Mouse (Mus musculus) layer of hippocampus, postnatal 25 days (tissue): ENCODE measurements at regions not wholly inside any gene's neighbourhood (a gene's known extent, or its start where the extent isn't known, plus 50 kb on each side); places are given as distances from the start of the nearest gene placed in this dataset.

ENCODE experiments used
- DNase-seq, 2 experiments: peaks; one replicate each; pipeline ENCODE4 v3.0.0; 2022; ENCODE audit warnings: mixed read lengths in 2 of 2, low spot score in 1 of 2; ENCODE audit errors: extremely low spot score in 1 of 2

DNA sequence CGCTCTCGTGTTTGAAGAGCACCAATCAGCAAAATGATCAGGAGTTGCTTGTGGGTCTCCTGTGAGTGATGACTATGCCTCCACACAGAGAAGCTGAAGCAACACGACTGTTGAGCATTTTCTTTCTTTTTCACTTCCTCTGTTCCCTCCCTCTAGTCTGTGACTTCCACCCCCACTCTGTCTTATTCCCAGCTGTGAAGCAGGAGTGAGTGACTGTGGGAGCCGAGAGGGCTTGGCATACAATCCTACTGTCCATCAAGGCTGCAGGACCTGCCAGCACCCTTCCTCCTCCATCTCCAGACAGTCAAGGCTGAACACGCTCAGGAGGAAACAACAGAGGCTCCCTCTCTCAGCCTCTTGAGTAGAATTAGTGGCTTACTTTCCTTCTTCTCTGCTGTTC, 401.3 kb downstream of the Plcl1 start:
- no peak for DNase-seq

- no peak for DNase-seq
These were observed 403.2 kb downstream of the Plcl1 start for GRCm38 (mm10) chr1:55808724-55809519.

GRCm38 (mm10) chr1:55812486-55812885, 406.8 kb downstream of the Plcl1 start:
- DNase-seq: no peak

DNA sequence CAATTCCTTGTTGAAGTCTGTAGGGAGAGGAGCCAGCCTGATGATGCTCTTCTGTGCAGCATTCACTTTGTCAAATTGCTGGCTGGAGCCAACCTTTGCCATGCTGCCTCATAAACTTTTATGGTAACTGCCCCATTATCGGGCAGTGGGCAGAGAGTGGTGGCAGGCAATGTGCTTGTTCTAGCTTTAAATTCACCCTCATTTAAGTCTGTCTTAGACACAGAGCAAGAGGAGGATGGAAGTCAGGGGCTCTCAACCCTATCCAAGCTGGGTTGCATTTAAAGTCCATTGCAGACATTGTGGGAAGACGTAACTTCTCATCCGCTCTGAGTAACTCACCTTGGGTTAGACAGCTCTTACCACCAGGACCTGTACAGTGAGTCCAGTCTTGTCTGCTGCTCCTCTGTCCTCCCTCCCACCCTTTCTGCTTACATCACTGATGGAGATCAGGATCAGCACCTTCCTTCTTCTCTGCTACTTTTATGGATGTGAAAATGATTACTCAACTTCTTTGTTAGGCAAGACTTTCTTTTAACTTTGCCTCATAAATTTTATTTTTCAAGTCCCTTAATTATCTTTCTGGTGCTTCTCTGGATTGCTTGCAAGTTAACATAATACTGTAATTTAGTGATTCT, 415.3 kb downstream of the Plcl1 start:
- DNase-seq: no peak

DNA sequence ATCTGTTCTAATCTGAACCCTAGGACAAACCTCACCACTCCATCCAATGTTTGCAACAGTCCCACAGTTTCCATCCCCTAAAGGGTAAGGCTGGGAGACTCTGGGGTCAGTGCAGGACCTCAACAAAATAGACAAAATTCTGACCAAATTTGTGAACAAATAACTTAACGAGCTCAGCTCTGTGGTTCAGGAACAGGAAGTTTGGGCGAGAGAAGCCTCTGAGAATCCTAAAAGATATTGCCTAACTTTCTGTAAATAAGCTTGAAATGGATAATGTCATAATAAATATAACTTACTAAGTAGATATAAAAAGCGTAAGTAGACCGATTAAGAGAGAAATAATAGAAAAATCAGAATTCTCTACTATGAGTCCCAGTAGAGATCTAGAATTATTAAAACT, 416.9 kb downstream of the Plcl1 start:
- DNase-seq: no peak

- no peak for DNase-seq
These were observed 421.5 kb downstream of the Plcl1 start for GRCm38 (mm10) chr1:55827191-55827590.

DNA sequence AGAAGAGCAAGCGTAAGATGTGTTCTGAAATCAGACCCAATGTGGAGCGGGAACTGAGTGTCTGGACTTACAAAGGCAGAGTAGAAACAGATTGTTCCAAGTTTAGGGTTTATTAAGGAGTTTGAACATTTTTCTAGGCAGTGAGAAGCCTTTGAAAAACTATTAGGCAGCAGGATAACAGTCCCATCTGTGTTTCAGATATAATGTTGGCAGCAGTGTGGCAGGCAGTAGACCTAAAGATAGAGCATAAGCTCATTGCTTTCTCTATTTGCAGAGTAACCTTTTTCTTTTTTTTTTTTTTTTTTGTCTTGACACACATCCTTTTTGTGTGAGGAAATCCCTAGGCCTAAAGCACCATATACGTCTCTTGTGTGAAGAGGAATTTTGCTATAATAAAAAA, 429.6 kb downstream of the Plcl1 start:
- no peak for DNase-seq

DNA sequence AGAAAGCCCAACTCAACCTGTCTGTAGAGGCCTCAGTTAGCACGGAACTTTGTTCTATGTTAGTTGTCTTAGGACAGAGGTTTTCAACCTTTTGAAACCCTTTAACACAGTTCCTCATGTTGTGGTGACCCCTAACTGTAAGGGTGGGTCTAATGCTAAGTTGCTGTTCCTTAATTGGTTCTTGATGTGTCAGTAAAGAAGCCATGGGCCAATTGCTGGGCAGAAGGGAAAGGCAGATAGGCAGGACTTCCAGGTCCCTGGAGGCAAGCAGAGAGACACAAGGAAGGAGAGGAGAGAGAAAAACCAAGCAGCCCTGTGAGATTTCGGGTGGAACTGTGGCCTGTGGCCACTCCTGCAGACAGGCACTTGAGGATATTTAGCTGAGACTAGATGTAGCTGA, 431.0 kb downstream of the Plcl1 start:
- no peak for DNase-seq

DNA sequence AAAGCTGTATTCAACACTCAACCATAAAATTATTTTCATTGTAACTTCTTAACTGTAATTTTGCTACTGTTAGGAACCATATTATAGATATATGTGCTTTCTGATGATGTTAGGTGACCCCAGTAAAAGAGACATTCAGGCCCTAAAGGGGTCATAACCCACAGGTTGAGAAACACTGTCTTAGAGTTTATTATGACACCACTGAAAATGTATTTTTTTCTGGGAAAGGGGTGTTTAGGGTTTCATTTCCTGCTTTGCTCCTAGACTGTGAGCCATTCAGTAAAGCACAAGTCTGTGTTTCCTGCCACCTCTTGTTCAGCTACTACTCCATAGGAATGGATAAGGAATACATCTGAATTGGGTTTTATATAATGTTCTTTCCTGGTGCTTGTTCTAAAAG, 431.6 kb downstream of the Plcl1 start:
- no peak for DNase-seq

GRCm38 (mm10) chr1:55838168-55838567, 432.4 kb downstream of the Plcl1 start:
- peak; percentile 26 to 76 for DNase-seq

- no peak for DNase-seq
These were observed 443.1 kb downstream of the Plcl1 start for GRCm38 (mm10) chr1:55848806-55849205.

- DNase-seq: no peak
These were observed 446.6 kb downstream of the Plcl1 start for GRCm38 (mm10) chr1:55852354-55852753.

GRCm38 (mm10) chr1:55859113-55859512, 453.4 kb downstream of the Plcl1 start:
- no peak for DNase-seq

- DNase-seq: no peak
These were observed 457.4 kb downstream of the Plcl1 start for GRCm38 (mm10) chr1:55863113-55863512.

DNA sequence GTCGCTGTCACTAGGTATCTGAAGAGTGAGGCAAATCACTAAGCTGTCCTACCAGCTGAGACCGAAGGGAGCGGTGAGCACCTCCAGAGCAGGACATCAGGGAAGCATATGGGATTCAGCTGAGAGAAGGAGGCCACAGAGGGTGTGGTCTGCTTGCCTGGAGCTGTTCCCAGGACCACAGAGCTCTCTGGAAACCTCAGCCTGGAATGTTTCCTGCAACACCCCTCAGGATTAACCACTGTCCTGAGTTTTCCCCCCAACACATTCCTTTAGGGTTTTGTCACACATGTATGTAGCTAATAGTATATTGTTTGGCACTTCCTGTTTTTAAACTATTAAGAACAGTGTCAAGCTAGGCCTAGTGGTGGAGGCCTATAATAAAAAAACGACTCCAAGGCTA, 459.6 kb downstream of the Plcl1 start:
- DNase-seq: no peak

GRCm38 (mm10) chr1:55866677-55867076, 461.0 kb downstream of the Plcl1 start:
- DNase-seq: no peak

GRCm38 (mm10) chr1:55873583-55873982, 467.9 kb downstream of the Plcl1 start:
- no peak for DNase-seq

- peak in 1 of 2 experiments; percentile 78 for DNase-seq
These were observed 468.6 kb downstream of the Plcl1 start for GRCm38 (mm10) chr1:55874143-55874867.

GRCm38 (mm10) chr1:55874868-55875144, 469.1 kb downstream of the Plcl1 start:
- DNase-seq: no peak

DNA sequence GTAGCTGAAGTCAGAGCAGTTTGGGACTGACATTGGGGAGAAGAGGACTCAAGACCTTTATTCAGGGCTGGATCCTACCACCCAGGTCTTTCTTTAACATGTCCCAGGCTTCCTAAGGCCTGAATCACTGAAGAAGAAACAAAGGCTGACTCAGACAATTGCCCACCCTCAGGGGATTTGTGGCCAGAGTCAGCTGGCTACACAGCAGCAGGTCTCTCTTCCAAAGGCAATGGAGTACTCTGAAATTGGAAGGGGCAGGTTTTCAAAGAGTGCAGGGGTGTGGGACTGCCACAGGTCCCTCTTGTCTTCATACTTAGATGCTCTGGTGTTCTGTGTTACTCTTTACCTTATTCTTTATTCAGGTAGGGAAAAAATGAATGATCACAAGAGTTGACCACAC, 478.9 kb downstream of the Plcl1 start:
- no peak for DNase-seq

DNA sequence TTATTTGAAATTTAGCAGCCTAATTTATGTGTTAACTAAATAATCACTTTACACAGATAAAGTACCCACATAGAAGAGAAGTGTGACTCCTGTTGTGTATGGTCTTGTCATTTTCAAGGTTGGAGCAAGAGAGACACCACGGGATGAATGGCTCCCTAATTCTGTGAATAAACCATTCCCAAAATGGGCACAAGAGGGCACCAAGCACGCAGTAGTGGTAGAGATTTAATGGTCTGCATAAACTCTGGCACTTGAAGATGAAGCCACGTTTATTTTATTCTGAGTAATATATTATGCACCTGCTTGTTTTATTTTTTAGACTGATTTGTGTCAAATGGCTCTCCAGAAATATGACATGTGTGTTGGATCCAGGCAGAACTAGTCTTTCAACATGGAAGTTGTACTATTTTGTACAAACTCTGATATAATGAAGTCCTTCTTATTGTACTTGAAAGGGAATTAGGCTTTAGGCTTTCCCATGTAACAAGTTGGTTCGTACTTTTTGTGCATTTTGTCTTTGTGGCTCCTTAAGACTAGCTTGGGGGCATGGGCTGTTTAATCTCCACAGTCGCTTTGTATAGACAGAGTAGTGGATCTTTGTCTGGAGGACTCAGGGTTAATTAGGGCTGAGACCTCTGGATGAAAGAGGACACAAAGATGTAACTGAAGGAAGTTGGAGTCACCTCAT, 480.8 kb downstream of the Plcl1 start:
- peak in 1 of 2 experiments; percentile 77 for DNase-seq
